Mouse (Mus musculus) liver, embryonic 14.5 days (tissue): Measurements from ENCODE around the gene Gm1979.
"Not testable (repeated sequence)": the region's sequence is repeated elsewhere in the genome, so short reads cannot be mapped to it uniquely, and the experiment has no call there.

Experiments
- CTCF ChIP-seq: IDR thresholded peaks from 2 replicates; pipeline ENCODE4 v1.5.1; 2016; ENCODE audit warnings: antibody characterized with exemption, low read depth, control low read depth
- EP300 ChIP-seq: IDR thresholded peaks from 2 replicates; pipeline ENCODE4 v1.6.1; 2016; ENCODE audit warnings: antibody characterized with exemption, low read depth

DNA sequence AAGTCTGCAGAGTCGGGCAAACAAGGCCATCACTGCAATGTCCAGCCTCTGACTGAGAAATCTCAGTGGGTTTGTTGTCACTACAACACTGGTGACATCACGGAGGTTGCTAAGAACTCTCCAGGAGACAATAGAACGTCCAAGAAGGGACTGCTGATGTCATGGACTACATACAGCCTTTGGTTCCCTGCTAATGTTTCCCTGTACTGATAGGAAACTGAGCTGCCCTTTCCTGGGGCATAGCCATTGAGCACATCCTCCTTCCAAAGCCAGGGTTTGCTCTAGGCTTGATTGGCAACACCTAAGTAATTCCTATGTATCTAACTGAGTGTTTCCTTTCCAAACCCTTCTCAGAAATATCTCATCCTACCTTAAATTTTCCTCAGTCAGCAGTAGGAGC is 16.0 kb downstream of the Gm1979 start, which contains the start of gene Gm21698:
- TF ChIP-seq CTCF, EP300: not testable (repeated sequence)
